Mouse (Mus musculus): ENCODE measurements at regions not wholly inside any gene's neighbourhood (a gene's known extent, or its start where the extent isn't known, plus 50 kb on each side); places are given as distances from the start of the nearest gene placed in this dataset.
"Not testable (repeated sequence)": the region's sequence is repeated elsewhere in the genome, so short reads cannot be mapped to it uniquely, and the experiment has no call there.

DNA sequence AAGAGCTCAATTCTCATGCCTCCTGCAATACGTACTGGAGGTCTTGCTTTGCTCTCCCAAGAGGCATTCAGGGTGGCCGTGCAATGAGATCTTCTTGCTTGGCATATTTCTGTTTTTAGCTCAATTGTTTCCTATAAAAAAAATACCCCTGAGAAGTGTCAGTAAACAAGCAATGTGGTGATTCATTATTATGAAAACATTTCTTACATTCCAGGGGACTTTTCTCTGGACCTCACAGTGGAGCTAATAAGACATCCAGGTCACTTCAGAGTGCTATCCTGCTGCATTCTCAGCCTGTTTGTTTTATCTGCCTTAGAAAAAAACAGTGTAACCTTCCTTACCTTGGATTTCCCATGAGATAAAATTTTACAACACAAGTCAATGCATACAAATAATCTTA is 532.0 kb downstream of the Dad1 start:
- DNase-seq (ENCODE audit: low read depth), result not testable (repeated sequence)

- not testable (repeated sequence) for DNase-seq (ENCODE audit: low read depth)
Observed at GRCm38 (mm10) chr14:53709627-53710026, 544.3 kb downstream of the Dad1 start.

DNA sequence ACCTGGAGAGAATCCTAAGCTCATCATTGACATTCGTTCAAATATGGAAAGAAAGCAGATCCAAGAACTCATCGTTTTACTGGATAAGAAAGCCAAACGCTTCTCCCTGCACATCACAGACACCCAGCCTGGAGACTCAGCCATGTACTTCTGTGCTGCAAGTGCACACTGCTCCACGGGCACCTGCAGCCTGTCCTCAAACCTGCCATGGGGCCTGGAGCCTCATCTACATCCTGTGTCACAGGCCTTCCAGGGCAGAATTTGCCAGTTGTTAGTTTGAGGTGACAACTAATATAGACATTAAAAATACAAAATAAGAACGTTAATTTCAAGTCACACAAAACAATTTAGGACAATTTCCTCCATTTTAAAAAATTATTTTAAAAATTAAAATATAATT is 549.6 kb downstream of the Dad1 start:
- DNase-seq (ENCODE audit: low read depth), result not testable (repeated sequence)

GRCm38 (mm10) chr14:53703593-53703992 is 550.3 kb downstream of the Dad1 start:
- DNase-seq (ENCODE audit: low read depth), result not testable (repeated sequence)

DNA sequence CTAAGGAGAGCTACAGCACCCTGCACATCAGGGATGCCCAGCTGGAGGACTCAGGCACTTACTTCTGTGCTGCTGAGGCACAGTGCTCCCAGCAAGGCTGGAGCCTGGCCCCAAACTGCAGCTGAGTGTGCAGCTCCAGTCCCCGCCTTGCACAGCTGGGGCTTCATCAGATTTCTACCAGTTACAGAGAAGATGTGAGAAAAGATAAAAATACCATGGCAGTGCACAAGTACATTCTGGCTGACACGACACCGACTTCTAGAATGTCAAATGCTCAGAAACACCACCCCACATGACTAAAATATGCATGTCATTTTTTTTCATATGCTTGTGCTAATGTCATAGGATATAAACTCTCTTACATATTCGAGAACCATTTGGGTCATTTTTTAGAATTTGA is 569.8 kb downstream of the Dad1 start:
- DNase-seq (ENCODE audit: low read depth), result not testable (repeated sequence)

DNA sequence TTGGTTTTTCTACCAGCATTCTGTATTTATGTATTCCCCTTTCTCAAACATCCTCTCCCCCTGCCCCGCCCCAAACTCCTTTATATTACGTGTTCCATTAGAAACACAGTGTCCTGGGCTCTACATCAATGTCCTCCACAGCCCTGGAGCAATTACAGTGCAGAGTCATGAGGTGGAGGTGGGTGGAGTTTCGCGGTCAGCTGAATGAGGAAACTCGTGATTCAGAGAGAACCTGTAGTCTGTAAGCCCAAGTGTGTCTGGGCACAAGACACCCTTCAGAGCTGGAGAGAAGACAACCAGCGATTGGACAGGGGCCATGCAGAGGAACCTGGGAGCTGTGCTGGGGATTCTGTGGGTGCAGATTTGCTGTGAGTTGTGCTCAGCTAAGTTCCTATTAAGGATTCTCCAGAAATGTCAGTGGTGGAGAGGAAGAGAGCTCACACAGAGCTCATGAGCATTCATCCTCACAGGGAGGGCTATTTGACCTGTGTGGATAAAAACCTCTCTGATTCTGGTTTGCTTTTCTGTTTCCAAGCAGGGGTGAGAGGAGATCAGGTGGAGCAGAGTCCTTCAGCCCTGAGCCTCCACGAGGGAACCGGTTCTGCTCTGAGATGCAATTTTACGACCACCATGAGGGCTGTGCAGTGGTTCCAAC is 570.4 kb downstream of the Dad1 start:
- not testable (repeated sequence) for DNase-seq (ENCODE audit: low read depth)

GRCm38 (mm10) chr14:53682679-53683078 is 571.2 kb downstream of the Dad1 start:
- DNase-seq (ENCODE audit: low read depth), result not testable (repeated sequence)

DNA sequence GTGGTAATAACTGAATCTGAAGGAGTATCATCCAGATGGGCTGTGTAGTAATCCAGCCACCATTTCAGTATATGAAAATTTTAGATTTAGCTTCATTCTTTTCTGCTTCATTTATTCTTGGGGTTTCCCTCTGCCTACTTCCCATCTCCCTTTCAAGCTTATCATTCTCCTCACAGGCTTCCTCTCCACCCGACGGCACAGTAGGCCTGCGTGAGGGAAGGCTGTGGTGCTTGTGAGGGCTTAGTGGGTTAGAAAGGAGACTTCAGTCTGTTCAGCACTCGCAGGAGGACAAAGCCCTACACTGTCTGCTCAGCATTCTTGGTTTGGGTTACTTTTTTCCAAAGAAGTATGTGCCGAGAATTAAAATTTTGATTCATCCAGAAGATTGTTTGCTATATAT is 572.6 kb downstream of the Dad1 start:
- not testable (repeated sequence) for DNase-seq (ENCODE audit: low read depth)

DNA sequence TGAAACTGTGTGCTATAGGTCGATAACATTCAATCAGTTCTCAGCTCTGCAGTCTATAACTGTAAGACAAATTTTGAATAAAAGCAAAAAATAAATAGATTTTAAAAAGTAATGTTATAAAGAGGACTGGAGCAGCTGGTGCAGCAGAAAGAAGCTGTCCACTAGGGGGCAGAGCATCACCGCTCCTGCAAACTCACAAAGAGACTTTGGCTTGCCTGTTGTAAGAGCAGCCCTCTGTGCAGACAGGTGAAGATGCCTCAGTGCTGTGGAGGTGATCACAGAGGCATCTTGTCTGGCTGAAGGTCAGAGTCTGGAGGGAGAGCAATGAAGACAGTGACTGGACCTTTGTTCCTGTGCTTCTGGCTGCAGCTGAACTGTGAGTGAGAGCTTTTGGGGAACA is 588.2 kb downstream of the Dad1 start:
- not testable (repeated sequence) for DNase-seq (ENCODE audit: low read depth)

GRCm38 (mm10) chr14:53662700-53663355 is 591.1 kb downstream of the Dad1 start:
- not testable (repeated sequence) for DNase-seq (ENCODE audit: low read depth)

- not testable (repeated sequence) for DNase-seq (ENCODE audit: low read depth)
Observed at GRCm38 (mm10) chr14:53654669-53655068, 599.2 kb downstream of the Dad1 start.

- DNase-seq (ENCODE audit: low read depth), result not testable (repeated sequence)
Observed at GRCm38 (mm10) chr14:53651061-53651460, 602.8 kb downstream of the Dad1 start.

DNA sequence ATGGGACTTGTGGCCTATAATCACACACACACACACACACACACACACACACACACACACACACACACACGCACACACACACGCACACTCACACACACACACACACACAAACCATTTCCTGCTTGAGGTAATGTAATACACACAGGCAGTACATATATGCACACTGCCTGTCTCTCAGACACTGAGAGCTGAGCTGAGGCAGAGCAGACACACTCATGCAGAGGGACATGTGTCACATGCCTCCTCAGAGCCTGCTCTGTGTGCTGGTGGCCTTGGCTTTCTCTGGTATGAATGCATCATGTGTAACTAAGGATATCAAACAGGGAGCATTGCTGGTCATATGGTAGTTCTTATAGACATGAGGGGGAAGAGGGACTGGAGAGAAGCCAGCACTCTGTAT is 604.7 kb downstream of the Dad1 start:
- DNase-seq (ENCODE audit: low read depth), result not testable (repeated sequence)

GRCm38 (mm10) chr14:53640441-53640840 is 613.5 kb downstream of the Dad1 start:
- not testable (repeated sequence) for DNase-seq (ENCODE audit: low read depth)

DNA sequence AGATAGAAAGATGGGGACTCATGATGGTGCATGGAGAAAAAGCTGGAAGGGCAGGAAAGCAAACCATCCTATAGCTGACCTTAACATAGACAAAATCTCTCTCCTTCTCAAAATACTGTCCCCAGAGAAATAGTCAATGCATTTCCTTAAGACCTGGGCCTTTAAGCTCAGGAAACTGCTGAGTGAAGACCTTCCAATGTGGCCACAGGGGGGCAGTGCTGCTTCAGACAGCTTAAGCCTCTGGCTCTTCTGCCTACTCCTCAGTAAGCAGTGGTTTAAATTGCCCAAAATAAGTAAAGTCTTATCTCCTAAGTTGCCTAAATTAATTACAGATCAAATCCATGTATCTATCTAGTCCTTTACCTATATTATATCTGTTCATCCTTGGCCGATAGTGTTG is 616.2 kb downstream of the Dad1 start:
- DNase-seq (ENCODE audit: low read depth), result peak; percentile 64

DNA sequence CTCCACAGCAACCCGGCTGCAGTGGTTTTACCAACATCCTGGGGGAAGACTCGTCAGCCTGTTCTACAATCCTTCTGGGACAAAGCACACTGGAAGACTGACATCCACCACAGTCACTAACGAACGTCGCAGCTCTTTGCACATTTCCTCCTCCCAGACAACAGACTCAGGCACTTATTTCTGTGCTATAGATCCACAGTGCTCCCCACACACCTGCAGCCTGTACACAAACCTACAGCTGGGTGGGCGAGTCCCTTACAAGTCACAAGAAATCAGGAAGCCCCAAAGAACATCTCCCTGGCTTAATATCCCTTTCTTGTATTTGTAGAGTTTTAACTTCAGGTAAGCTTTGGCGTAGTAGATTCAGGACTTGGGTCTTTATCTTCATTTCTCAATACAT is 618.7 kb downstream of the Dad1 start:
- not testable (repeated sequence) for DNase-seq (ENCODE audit: low read depth)

GRCm38 (mm10) chr14:53634320-53634979 is 619.5 kb downstream of the Dad1 start:
- DNase-seq (ENCODE audit: low read depth), result peak; percentile 64

GRCm38 (mm10) chr14:53633743-53634142 is 620.2 kb downstream of the Dad1 start:
- DNase-seq (ENCODE audit: low read depth), result not testable (repeated sequence)

GRCm38 (mm10) chr14:53621376-53621775 is 632.5 kb downstream of the Dad1 start:
- not testable (repeated sequence) for DNase-seq (ENCODE audit: low read depth)

- not testable (repeated sequence) for DNase-seq (ENCODE audit: low read depth)
Observed at GRCm38 (mm10) chr14:53616061-53616460, 637.8 kb downstream of the Dad1 start.

- DNase-seq (ENCODE audit: low read depth), result no peak
Observed at GRCm38 (mm10) chr14:53614341-53614740, 639.6 kb downstream of the Dad1 start.

DNA sequence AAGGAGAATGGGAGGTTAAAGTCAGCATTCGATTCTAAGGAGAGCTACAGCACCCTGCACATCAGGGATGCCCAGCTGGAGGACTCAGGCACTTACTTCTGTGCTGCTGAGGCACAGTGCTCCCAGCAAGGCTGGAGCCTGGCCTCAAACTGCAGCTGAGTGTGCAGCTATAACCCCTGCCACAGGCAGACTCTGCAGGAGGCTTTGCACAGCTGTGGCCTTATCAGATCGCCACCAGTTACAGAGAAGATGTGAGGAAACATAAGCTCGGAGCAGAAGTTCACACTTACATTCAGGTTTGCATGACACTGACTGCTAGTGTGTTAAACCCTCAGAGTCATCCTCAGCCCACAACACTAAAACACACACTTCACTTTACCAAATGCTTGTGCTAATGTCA is 654.6 kb downstream of the Dad1 start:
- not testable (repeated sequence) for DNase-seq (ENCODE audit: low read depth)

- not testable (repeated sequence) for DNase-seq (ENCODE audit: low read depth)
Observed at GRCm38 (mm10) chr14:53597287-53597686, 656.6 kb downstream of the Dad1 start.

All from c-Kit-positive CD71-positive TER-119-negative erythroid progenitor cells, embryonic 14.5 days (primary cell).